Mouse (Mus musculus) stomach, embryonic 15.5 days (tissue): ENCODE measurements around the gene Bcas2. TPM values are rescaled to one million over a fixed set of nuclear protein-coding genes. Genes with fewer than 3 reads are reported as not detected.
"Not testable (repeated sequence)": the region's sequence is repeated elsewhere in the genome, so short reads cannot be mapped to it uniquely, and the experiment has no call there.

Experiments
- ATAC-seq: fragments of 200-750 bp; cut with Nextera tagmentation; 2 replicates; pipeline ENCODE4 v1.8.0; 2017; ENCODE audit warnings: low read depth, moderate number of reproducible peaks, moderate TSS enrichment; ENCODE audit not compliant: insufficient read depth, low FRiP score
- H3K27ac ChIP-seq: fragments of 300-500 bp; sonication (generic); 2 replicates; pipeline ENCODE4 v1.5.1; 2015; ENCODE audit warnings: mild to moderate bottlenecking, inconsistent platforms
- H3K27me3 ChIP-seq: fragments of 300-500 bp; sonication (generic); replicated peaks from 2 replicates; pipeline ENCODE4 v1.6.1; 2015; ENCODE audit warnings: inconsistent platforms
- H3K36me3 ChIP-seq: fragments of 300-500 bp; sonication (generic); 2 replicates; pipeline ENCODE4 v1.6.1; 2015; ENCODE audit warnings: inconsistent platforms
- H3K4me1 ChIP-seq: fragments of 300-500 bp; sonication (generic); 2 replicates; pipeline ENCODE4 v1.6.1; 2015; ENCODE audit warnings: inconsistent platforms
- H3K4me2 ChIP-seq: fragments of 300-500 bp; sonication (generic); 2 replicates; pipeline ENCODE4 v1.6.1; 2015; ENCODE audit warnings: mild to moderate bottlenecking, inconsistent platforms
- H3K4me3 ChIP-seq: fragments of 300-500 bp; sonication (generic); replicated peaks from 2 replicates; pipeline ENCODE4 v1.5.1; 2015; ENCODE audit warnings: inconsistent platforms
- H3K9ac ChIP-seq: fragments of 300-500 bp; sonication (generic); 2 replicates; pipeline ENCODE4 v1.6.1; 2015; ENCODE audit warnings: inconsistent platforms
- H3K9me3 ChIP-seq: fragments of 300-500 bp; sonication (generic); 2 replicates; pipeline ENCODE4 v1.6.1; 2016; ENCODE audit warnings: inconsistent platforms
- WGBS: fragments of 180-500 bp; shearing (Covaris S2); methylation state at CpG from one replicate; pipeline ENCODE4 v1.1.7; 2015; 5-methylcytosine and 5-hydroxymethylcytosine counted together
- polyA plus RNA-seq: library from polyadenylated mRNA; unstranded; fragments of >200 nt; fragmentation: Nextera tagmentation; extraction: Ambion mirVana; gene quantifications from 2 replicates; pipeline ENCODE4 v1.2.1, GENCODE M21; 2015

Gene Bcas2
- polyA plus RNA-seq, 1 experiment from 2014 or later: 207 TPM

- Histone ChIP-seq H3K4me1 (peaks cover 6% of the 10 kb centered on the region; the same call in 1 of the 2 replicates), H3K4me2 (peak overlapping the region; percentile 69), H3K4me3 (peak overlapping the region; percentile 78), H3K27me3 (no peaks in the 10 kb centered on the region), H3K27ac (no peak overlapping the region), H3K9ac (peak overlapping the region; percentile 80; the same call in 1 of the 2 replicates), H3K9me3 (no peaks in the 10 kb centered on the region), H3K36me3 (peaks cover 18% of the 10 kb centered on the region)
- ATAC-seq: no peak
- WGBS: 20% methylated on average over 5 of the region's 5 CpGs
These were observed 1.2 kb downstream of the Bcas2 start for GRCm38 (mm10) chr3:103172615-103173014.

GRCm38 (mm10) chr3:103176740-103177139 is 5.3 kb downstream of the Bcas2 start:
- H3K4me3 ChIP-seq: no peak overlapping the region
- H3K27ac ChIP-seq: no peak overlapping the region
- 0 out of 2 replicates have a peak, but pooled peaks cover 6% of the 10 kb centered on the region for H3K4me1 ChIP-seq
- peak; percentile 55; the same call in 1 of the 2 replicates for ATAC-seq
- 91% methylated on average over 4 of the region's 4 CpGs for WGBS
- no peaks in the 10 kb centered on the region for H3K27me3 ChIP-seq
- peaks cover 31% of the 10 kb centered on the region for H3K36me3 ChIP-seq
- H3K9ac ChIP-seq: no peak overlapping the region
- H3K9me3 ChIP-seq: no peaks in the 10 kb centered on the region
- H3K4me2 ChIP-seq: no peak overlapping the region

DNA sequence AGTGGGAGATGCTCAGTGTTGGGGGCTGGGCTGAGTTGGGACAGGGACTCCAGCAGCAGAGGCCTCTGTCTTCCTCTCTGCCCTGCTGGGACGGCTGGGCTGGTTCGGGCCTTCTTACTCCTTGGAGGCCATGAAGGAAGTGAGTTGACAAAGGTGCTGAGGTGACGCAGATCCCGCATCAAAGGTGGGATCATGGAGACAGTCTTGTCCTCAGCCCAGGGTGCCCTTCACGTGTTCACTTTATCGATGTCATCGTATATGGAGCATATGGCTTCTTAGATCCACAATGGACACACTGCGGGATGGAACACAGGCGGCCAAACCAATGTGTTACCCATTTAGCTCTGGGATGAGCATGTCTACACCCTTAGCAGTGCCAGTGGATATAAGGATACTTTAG is 8.1 kb downstream of the Bcas2 start:
- no peak overlapping the region for H3K4me2 ChIP-seq
- no peak overlapping the region for H3K27ac ChIP-seq
- no peak overlapping the region for H3K4me3 ChIP-seq
- ATAC-seq: no peak
- H3K9ac ChIP-seq: no peak overlapping the region
- peaks cover 28% of the 10 kb centered on the region for H3K36me3 ChIP-seq
- H3K27me3 ChIP-seq: no peaks in the 10 kb centered on the region
- no peaks in the 10 kb centered on the region for H3K9me3 ChIP-seq
- 91% methylated on average over 9 of the region's 9 CpGs for WGBS
- no peaks in the 10 kb centered on the region for H3K4me1 ChIP-seq

GRCm38 (mm10) chr3:103181171-103181570 is 9.7 kb downstream of the Bcas2 start:
- Histone ChIP-seq H3K4me3 (no peak overlapping the region), H3K27ac (no peak overlapping the region), H3K9me3 (no peaks in the 10 kb centered on the region), H3K4me2 (no peak overlapping the region), H3K36me3 (peaks cover 22% of the 10 kb centered on the region), H3K27me3 (no peaks in the 10 kb centered on the region), H3K4me1 (no peaks in the 10 kb centered on the region), H3K9ac (no peak overlapping the region)
- WGBS: 37% methylated on average over 4 of the region's 4 CpGs
- ATAC-seq: no peak

DNA sequence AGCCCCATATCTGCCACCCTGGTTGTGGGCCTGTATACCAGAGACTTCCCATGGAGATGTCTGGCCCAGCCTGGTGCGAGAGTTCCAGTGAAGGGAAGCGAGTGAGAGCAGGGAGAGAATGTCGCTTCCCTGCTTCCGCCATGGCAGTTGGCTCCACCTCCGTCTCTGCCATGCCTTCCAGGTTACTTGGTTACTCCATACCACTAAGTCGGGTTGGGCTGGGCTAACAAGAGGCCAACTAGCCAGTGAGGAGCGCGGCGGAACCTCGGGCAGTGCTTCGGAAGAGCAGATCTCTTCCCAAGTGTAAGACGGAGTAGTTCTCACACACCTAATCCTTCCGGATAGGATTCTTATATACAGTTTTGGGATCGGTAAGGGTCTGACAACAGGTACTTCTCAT is 11.4 kb downstream of the Bcas2 start:
- Histone ChIP-seq H3K27ac (no peak overlapping the region), H3K4me2 (no peak overlapping the region)
- 77% methylated on average over 14 of the region's 14 CpGs for WGBS

DNA sequence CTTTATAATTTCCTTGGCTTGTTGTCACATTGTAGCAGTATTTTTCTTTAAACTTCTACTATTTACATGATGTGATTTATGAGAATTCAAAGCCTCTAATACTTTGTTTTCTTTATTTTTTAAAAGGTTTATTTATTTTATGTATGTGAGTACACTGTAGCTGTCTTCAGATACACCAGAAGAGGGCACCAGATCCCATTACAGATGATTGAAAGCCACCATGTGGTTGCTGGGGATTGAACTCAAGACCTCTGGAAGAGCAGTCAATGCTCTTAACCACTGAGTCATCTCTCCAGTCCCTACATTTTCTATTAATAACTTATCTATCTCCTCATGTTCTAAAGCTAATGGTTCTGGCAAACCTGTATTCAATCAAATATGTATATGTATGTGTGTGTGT is 13.0 kb downstream of the Bcas2 start:
- ATAC-seq, H3K9me3 ChIP-seq, H3K27ac ChIP-seq, H3K4me1 ChIP-seq, H3K36me3 ChIP-seq, H3K9ac ChIP-seq, H3K4me2 ChIP-seq, H3K4me3 ChIP-seq, H3K27me3 ChIP-seq: not testable (repeated sequence)

More for the DNA sequence above, 11.4 kb downstream of the Bcas2 start:
- Histone ChIP-seq H3K27me3 (no peaks in the 10 kb centered on the region), H3K36me3 (peaks cover 11% of the 10 kb centered on the region), H3K9ac (no peak overlapping the region), H3K9me3 (no peaks in the 10 kb centered on the region), H3K4me3 (no peak overlapping the region), H3K4me1 (no peaks in the 10 kb centered on the region)
- no peak for ATAC-seq

DNA sequence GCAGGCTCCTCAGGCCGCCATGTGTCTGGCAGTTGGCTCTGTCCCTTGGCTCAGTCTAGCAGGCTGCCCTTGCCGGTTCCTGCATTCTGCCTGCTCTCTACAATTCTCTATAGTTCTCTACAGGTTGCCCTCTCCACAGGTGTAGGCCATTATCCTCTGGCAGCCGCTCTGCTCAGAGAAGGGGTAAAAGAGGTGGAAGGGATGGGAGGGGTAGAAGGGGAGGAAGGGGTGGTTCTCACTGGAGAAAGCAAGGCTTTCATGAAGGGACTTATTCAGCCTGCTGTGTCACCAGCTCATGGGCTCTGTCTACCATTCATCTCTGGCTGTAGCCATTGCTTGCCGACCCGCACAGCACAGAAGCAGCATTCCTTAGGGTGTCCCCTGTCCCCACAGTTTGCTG is 17.0 kb downstream of the Bcas2 start:
- Histone ChIP-seq H3K9me3 (no peaks in the 10 kb centered on the region), H3K9ac (no peak overlapping the region), H3K4me1 (no peaks in the 10 kb centered on the region), H3K27me3 (no peaks in the 10 kb centered on the region), H3K4me3 (no peak overlapping the region), H3K4me2 (no peak overlapping the region), H3K36me3 (no peaks in the 10 kb centered on the region), H3K27ac (no peak overlapping the region)
- no peak for ATAC-seq
- 66% methylated on average over 5 of the region's 5 CpGs for WGBS

DNA sequence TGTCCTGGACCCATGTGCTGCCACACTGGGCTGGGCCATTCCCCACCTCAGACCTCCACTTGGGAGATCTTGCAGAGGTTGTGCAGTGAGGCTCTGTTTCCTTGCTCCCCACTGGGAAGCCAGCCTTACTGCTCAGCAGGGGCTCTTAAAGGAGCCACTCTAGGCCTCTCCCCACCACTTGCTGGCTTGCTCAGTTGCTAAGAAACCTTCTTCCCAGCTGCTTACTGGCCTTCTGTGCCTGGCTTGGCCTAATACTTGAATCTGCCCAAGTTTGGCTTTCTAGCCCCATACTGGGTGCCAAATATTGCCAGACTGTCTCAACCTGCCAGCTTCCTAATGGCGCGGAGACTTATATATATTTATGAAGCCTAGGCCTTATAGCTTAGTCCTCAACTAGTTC is 17.4 kb downstream of the Bcas2 start:
- H3K9ac ChIP-seq: no peak overlapping the region
- H3K4me1 ChIP-seq: no peaks in the 10 kb centered on the region
- no peak overlapping the region for H3K4me3 ChIP-seq
- ATAC-seq: no peak
- H3K27me3 ChIP-seq: no peaks in the 10 kb centered on the region
- no peak overlapping the region for H3K4me2 ChIP-seq
- H3K27ac ChIP-seq: no peak overlapping the region
- H3K9me3 ChIP-seq: no peaks in the 10 kb centered on the region
- H3K36me3 ChIP-seq: no peaks in the 10 kb centered on the region
- 87% methylated on average over 2 of the region's 2 CpGs for WGBS

DNA sequence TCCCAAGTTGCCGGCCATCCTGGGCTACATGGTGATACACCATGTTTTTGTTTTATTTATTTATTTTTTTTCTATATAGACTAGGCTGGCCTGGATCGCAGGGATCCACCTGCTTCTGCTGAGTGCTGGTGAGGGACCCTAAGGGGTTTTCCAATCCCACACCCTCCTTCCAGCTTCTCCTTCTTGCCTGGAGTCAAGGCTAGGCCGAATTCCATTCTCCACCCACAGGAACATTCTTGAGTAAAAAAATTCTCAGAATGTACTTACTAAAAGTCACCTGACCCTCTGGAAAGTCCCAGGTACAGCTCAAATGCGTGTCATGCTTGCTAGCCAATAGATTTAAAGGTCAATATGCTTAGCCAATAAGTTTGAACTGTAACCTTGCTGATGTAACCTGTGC is 20.7 kb downstream of the Bcas2 start:
- no peak overlapping the region for H3K4me2 ChIP-seq
- ATAC-seq: no peak

GRCm38 (mm10) chr3:103193186-103193585 is 21.7 kb downstream of the Bcas2 start:
- ATAC-seq: no peak
- no peaks in the 10 kb centered on the region for H3K27me3 ChIP-seq
- no peaks in the 10 kb centered on the region for H3K9me3 ChIP-seq
- no peak overlapping the region for H3K4me2 ChIP-seq
- no peak overlapping the region for H3K9ac ChIP-seq
- no peaks in the 10 kb centered on the region for H3K36me3 ChIP-seq
- no peak overlapping the region for H3K27ac ChIP-seq
- H3K4me1 ChIP-seq: no peaks in the 10 kb centered on the region
- 68% methylated on average over 1 of the region's 1 CpGs for WGBS
- H3K4me3 ChIP-seq: no peak overlapping the region

More for the DNA sequence above, 20.7 kb downstream of the Bcas2 start:
- no peaks in the 10 kb centered on the region for H3K4me1 ChIP-seq
- H3K4me3 ChIP-seq: no peak overlapping the region
- H3K9ac ChIP-seq: no peak overlapping the region
- H3K36me3 ChIP-seq: no peaks in the 10 kb centered on the region
- no peaks in the 10 kb centered on the region for H3K9me3 ChIP-seq
- WGBS: 88% methylated on average over 4 of the region's 4 CpGs
- H3K27me3 ChIP-seq: no peaks in the 10 kb centered on the region
- H3K27ac ChIP-seq: no peak overlapping the region

DNA sequence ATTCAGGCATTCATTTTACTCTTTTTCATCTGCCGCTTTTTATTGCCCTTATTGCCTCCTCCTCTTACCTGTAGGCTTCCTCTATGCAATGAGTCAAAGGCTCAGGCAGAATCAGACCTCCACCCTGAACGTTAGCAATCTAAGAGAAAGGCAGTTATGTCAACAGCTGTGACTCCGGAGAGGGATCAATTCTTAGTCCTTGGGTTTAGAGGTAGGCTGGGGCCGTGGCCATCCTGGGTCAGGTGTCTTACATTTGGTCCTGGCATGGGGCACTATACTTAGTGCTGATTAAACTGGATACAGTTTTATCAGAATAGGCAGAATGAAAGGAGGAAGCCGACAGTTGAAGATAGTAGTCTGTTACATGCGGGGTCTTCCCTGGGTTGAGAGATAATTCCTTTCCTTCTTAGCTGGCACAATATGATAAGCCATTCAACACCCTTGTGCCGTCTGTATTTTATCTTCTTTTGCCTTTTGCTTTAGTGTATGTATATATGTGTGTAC is 24.9 kb downstream of the Bcas2 start:
- peak; percentile 94 for ATAC-seq
- Histone ChIP-seq H3K9ac (no peak overlapping the region), H3K27me3 (no peaks in the 10 kb centered on the region), H3K27ac (no peak overlapping the region), H3K4me3 (no peak overlapping the region), H3K4me1 (no peaks in the 10 kb centered on the region), H3K36me3 (no peaks in the 10 kb centered on the region), H3K4me2 (no peak overlapping the region), H3K9me3 (no peaks in the 10 kb centered on the region)
- WGBS: 70% methylated on average over 7 of the region's 7 CpGs

DNA sequence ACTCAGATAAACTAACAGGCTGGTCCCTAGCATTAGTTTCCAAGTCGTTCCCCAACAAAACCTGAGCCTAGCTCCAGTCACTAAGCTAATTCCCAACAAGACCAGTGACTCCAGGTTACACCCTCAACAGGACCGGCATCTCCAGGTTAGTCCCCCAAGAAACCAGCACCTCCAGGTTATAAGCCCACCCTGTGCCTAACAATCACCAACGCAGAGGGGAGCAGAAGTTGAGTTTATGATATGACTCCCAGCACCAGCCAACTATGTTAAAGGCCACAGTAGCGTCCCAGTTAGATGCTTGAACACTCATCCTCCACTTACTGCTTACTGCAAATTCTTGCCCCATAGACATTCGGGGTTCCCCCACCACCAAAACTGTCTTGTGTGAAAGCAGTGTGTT is 27.9 kb downstream of the Bcas2 start:
- H3K27ac ChIP-seq: no peak overlapping the region
- no peaks in the 10 kb centered on the region for H3K4me1 ChIP-seq
- H3K4me3 ChIP-seq: no peak overlapping the region
- no peaks in the 10 kb centered on the region for H3K36me3 ChIP-seq
- WGBS: 81% methylated on average over 5 of the region's 5 CpGs
- H3K4me2 ChIP-seq: no peak overlapping the region
- H3K9ac ChIP-seq: no peak overlapping the region
- no peaks in the 10 kb centered on the region for H3K27me3 ChIP-seq
- no peak for ATAC-seq
- H3K9me3 ChIP-seq: no peaks in the 10 kb centered on the region

DNA sequence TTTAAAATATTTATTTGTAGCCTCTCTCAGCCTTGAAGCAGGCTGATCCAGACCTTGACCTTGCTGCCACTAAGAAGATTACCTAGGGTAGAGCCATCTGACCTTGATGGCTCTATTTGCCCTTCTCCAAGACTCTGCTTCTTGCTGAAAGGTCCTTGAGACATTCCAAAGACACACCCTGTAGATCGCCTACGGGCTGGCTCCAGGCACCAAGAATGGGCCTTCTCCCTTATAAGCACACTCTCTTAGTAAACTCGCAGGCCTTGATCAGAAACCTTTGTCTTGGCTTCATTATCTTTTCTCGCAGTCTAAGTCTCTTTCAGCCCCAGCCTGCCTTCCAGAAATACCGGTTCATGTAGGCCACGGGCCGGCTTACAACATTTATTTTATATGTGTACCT is 29.6 kb downstream of the Bcas2 start:
- not testable (repeated sequence) for H3K27me3 ChIP-seq, H3K9ac ChIP-seq, H3K9me3 ChIP-seq, ATAC-seq, H3K4me1 ChIP-seq, H3K4me3 ChIP-seq, H3K36me3 ChIP-seq, H3K4me2 ChIP-seq, H3K27ac ChIP-seq
- 91% methylated on average over 7 of the region's 7 CpGs for WGBS
